Mouse (Mus musculus) liver (tissue): ENCODE results near the gene Synj1.

Experiments
- DNase-seq: peaks from one replicate; pipeline ENCODE4 v3.0.0-alpha.2; 2020; ENCODE audit warnings: mixed read lengths

The Synj1 gene

DNA sequence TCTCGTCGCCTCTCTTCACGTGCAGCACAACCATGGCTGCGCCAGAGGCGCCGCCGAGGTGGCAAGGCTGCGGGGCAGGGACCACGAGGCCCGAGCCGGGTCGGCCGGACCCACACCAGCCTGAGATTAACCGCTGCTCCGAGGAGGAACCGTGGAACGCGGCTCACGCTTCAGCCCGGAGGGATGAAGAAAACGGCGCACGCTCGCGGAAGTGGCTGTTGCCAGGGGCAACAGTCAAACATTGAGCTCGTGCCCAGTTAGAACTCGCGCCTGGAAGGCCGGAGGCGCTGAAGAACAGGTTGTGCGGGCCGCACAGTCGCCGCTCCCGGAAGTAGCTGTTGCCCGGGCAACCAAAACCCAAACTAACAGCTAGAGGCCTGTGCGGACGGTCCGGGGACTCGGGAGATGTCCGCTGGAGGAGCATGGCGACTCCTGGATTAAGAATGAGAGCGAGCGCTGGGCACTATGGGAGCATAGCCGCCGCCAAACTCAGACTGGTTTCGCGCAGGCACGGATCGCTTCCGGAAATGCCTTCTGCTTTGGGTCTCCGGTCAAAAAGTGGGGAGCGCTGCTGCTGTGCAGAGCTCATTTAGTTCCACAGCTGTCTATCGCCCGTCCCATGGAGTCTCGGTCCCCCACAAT, 76.3 kb downstream of the Synj1 start, which contains the start of gene Cfap298:
Cfap298 (minus strand) TSS at position 428 of the 642 bp plus-strand sequence.
- DNase-seq, result peak; percentile 92

DNA sequence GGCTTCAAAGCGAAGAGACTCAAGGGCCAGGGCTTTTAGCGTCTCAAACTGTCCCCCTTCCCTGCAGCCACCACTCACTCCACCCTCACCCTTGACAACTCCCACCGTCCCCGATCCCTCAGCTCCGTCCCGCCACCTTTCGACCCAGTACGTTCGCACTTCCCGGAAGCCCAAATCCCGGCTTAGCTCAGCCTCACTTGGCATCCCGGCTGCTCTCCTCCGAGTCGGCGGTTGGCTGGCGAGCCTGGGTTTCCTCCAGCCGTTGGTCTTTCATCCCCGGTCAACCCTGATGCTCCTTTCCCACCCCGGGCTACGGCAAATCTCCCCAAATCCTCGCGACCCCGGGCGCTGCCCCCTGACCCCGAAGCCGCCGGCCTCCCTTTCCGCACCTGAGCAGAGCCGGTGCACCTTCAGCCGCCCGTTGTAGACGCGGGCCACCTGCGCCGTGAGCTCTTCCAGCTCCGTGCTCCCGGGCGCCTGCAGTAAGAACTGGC, 76.9 kb downstream of the Synj1 start:
- DNase-seq, result peak; percentile 65

DNA sequence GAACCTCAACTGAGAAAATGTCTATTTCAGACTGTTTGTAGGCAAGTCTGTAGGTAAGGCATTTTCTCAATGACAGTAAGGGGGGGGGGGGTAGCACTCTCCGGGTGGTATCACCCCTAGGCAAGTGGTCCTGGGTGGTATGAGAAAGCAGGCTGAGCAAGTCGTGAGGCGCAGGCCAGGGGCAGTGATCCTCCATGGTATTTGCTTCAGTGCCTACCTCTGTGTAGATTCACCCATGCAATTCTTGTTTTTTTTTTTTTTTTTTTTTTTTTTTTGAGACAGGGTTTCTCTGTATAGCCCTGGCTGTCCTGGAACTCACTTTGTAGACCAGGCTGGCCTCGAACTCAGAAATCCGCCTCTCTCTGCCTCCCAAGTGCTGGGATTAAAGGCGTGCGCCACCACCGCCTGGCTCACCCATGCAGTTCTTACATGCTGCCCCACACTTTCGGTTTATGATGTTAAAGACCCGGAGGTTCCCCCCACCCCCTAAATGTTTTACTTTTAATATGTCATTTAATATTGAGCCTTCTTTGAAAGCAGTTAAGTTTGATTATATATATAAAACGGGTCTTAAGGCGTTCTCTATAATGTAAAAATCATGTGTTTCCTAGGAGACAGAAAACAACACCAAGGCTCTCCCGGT, 77.5 kb downstream of the Synj1 start:
- DNase-seq, result no peak

DNA sequence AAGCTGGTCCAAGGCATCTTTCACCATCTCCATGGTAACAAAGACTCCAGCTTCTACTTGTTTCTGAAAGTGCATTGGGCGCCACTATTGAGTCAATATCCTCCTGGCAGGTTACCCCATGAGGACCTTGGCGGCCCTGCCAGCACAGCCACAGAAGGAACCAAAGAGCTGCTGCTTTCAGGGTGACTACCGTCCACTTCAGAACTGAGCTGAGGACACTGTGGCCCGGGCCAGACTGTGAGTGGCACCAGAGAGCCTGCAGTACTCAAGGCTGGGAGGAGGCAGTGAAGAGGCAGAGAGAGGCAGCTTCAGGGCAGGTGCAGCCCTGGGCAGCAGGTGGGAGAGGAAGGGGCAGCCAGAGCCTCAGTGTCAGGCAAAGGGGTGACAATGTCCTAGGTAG, 83.7 kb downstream of the Synj1 start:
- DNase-seq, result no peak

DNA sequence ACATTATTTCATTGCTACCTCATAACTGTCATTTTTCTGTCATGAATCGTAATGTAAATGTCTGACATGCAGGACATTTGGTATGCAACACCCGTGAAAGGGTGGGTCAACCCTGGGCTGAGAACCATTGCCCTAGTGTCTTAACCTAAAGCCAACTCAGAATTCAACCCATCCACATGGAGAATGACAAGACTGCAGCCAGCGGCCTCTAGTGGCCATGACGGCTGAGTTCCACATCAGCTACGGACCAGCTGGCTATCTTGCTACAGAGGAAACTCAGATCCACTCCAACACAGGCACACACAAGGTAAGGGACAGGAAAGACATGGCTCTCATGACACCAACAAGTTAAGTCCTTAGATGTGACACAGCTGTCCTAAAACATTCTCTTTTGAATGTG, 85.6 kb downstream of the Synj1 start:
- DNase-seq, result peak; percentile 69

DNA sequence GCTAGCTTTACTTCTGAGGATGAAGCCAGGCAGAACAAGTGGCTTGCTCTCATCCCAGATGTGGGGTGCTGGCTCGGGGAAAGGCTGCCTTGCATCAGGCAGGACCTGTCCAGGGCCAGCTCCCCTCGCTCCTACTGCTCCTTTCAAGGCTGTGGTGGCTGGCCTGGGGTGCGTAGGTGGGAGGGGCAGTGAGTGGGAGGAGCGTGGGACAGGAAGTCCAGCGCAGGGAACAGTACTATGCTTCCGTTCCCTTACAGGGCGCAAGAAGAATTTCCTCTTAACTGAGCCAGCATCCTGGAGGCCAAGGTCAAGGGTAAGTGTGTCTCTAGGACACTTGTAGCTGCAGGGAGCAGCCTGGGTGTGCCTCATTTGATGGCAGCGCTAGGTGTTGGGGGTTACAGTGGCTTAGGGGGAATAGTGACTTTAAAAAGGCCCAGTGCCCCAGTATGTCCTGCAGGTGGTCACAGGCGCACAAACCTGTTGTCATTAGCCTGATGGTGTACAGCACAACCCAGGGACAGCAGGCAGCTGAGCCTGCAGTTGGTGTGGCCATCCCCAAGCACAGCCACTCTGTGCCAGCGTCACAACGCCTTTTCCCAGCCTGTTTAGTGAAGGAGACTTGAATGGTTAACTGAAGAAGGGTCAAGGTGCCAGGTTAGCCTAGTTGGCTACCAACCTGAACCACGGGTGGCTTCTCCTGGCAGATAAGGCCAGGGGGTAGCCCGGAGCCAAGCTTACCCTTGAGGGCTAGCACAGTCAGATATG, 86.3 kb downstream of the Synj1 start:
- DNase-seq, result peak; percentile 16

DNA sequence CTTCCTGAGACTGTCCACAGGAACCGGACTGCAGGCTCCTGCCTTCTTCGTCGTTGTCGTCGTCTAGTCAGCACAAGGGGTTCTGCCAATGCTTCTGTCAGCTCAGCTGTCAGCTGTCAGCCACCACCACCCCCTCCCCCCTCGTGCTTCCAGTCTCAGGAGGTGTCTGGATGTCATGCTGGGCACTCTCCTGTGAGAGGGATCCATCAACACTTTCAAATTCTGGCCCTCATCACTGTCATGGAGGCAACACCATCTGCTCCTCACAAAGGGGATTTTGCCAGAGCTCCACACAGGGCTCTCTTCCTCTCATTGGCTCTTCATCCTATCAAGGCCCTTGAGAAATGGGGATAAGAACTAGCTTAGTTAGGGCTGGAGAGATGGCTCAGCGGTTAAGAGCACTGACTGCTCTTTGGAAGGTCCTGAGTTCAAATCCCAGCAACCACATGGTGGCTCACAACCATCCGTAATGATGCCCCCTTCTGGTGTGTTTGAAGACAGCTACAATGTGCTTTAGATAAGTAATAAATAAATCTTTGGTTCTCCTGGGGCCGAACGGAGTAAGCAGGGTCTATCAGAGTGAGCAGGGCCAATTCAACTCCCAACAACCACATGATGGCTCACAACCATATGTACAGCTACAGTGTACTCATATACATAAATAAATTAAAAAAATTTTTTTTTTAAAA, 89.5 kb downstream of the Synj1 start:
- no peak for DNase-seq

DNA sequence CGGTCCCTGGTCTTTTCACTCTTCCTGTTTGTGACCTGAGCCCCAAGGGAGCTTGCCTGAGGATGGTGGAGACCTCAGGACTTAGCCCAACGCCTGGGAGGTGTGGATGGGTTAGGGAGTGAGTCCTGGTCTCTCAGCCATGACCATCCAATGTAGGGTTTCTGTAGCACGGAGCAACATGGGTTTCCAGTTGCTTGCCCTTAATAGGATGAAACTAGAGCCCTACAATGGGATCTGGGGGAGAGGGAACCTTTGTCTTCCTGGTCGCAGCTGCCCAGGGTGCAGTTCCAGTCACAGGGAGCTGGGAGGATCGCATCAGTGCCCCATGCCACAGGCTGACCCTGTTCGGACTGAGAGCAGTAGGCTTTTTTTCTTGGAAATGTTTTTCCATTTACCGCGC, 94.0 kb downstream of the Synj1 start:
- DNase-seq, result no peak

DNA sequence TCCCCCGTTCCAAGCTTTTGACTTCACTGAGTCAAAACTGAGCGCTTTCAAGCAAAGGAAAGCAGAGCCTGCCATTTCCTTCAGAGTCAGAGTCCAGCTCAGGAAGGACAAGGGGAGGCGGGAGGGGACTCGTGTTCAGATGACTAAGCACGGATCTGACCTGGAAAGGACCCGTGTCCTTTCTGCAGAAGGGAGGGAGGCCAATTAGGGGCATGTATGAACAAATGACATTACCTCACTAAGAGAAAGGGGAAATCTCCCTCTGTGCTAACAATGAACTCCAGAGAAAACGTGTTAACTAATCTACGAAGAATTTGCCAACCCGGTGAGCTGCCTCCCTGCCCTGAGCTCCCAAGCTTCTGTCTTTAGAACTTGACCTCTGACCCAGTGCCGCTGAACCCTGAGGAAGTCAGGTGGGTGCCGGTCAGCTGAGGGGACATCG, 95.0 kb downstream of the Synj1 start:
- peak; percentile 19 for DNase-seq

DNA sequence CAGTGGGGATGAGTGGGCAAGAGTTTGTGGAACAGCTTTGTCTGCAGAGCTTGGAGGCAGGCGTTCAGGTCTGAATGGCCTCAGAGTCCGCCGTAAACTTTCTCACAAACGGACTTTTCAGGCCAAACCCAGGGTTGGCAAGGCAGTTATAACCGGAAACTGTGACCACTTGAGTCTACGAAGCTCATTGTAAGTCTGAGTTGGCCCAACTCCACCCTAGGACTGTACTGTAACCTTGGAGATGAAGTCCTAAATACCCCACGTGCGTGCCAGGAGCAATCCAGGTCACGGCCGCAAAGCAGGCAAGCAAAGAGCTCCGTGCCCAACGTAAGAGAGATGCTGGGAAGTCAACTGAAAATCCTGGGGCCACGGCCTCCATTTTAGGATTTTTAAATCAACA, 99.3 kb downstream of the Synj1 start:
- DNase-seq, result no peak

DNA sequence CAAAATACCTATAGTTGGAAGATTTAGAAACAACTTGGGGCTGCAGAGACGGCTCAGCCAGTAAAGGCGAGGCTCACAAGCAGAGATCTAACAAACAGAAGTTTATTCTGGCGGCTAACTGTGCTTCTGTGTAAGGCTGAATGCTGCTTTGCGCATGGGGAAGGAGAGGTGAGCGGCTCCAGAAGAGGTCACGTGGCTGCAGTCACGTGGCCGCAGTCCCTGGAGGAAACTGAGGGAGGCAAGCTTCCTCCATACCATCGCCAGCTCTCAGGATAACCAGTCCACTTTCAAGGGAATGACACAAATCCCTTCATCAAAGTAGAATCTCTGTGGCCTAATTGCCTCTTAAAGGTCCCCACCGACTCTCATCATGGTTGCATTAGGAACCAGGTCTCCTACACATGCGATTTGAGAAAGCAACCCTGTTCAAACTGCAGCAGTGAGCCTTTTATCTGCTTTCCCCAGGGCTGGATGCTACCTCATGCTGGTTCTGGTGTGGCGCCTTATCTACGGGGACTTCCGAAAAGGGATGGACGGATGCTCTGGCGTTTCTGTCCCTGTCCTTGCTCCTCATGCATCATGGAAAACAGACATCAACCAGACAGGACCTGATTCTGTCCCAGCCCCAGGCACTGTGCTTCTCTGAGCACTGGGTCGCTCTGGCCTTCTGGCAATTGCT, 100.1 kb downstream of the Synj1 start:
- no peak for DNase-seq

DNA sequence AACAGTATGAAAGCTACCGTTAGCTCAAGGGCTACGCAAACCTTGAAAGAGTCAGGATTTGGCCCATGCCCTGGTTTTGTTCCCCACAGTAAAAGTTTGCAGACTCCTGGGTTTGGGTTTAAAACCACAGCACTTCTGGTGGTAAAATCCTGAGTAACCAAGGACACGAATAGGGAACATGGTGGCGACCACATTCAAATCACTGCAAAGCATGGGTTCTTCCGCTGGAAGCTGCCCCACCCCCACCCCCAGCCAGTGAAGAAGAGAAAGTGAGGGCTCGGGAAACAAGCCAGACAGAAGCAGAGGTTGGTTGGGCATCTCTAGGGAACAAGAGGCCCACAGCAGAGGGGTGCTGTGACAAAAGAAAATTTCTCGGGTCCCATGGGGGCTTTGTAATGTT, 103.9 kb downstream of the Synj1 start:
- no peak for DNase-seq

DNA sequence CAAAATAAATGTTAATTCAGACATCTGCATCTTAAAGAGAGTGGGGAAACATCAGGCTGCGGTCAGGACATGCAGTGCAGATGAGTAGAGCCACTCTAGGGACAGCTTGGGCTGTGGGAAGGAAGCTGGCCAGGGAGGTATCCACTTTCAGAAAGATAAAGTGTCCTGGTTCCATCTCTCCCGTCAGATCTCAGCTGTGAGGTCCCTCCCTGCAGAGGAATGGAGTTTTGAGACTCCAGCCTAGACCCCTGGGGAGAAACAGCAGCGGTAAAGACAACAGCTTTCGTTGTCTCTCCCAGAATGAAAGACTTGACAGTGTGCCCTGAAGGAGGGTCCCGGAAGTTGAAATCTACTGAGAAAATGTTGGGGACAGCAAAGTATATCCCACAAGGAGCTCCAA, 107.8 kb downstream of the Synj1 start:
- DNase-seq, result no peak

DNA sequence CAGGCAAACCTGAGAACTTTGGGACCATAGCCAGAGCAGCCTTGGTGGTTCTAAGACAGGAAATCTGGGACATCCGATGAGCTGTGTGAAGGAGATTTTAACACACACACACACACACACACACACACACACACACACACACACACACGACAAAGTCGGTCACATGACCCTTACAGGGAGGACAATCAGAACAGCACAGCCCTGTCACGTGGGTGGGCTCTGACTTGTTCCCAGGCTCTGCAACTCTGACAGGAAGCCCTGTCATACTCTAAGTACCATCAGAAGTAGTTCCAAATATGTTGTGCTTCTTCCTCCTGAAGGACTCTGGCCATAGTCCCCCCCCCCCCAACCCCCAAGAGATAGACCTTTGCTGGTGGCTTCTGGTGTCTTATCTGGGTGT, 109.7 kb downstream of the Synj1 start:
- DNase-seq, result no peak

DNA sequence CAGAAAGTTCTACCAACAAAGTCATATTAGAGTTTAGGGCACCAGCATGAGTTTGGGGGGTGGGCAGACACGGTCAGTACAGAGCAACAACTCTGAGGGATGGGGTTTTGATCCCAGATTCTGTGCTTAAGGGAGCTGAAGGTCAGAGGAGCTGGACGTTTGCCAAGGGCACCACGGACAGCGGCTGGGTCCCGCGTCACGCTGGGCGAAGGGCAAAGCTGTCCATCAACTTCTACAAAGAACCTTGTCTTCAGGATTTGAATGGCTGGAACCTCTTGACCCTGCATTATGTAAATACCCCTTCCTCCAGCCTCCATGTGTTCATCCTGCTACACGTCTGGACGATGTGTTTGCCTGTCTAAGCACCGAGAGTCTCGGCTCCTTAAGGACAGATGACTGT, 111.6 kb downstream of the Synj1 start:
- no peak for DNase-seq

DNA sequence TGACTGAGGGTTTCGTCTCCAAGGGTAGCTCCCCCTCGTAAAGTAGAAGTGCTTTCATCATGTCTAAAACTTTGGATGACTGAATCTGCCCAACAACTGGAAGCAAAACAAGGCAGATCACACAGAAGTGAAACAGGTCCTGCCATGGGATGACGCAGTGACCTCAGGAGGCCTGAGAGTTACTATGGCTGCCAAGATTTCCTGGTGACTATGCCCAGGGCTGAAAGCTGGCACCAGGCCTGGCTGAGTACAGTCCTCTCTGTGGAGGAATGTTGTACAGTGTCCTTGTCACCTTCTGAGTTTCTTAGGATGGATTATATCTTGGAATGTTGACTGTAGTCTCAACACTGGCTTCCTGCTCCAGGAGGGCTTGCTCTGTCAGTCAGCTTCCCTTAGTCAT, 113.5 kb downstream of the Synj1 start:
- no peak for DNase-seq

DNA sequence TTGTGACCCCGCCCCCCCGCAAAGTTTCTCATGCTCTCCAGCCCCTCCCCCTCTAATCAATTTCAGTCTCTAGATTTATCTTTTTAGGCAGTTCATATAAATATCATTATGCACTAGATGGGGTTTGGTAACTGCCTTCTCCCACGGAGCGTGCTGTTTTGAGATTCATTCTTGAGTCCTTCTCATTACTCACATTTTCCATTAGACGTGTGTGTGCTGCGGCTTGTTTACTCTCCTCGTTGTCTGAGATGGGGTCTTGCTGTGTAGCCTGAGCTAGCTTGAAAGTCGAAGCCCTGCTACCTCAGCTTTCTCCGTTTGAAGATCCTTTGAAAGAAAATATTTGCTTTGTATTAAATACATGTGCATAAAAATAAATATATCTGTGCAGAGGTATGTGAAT, 117.3 kb downstream of the Synj1 start:
- no peak for DNase-seq

DNA sequence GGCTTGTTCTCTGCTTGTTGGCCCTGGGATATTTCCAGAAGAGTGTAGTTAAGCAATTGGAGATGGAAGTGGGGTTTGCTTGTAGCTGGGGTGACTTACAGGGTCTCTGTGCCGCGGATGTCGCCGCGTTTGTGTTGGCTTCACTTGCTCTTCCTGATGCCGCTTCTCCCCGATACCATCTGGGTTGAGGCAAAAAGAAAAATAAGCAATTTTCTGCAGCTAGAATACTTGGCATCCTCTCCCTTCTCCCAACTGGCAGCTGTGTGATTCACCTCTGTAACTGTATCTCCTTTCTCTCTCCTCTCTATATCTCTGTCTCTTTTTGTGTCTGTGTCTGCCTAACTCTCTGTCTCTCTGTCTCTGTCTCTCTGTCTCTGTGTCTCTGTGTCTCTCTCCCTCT, 118.1 kb downstream of the Synj1 start:
- DNase-seq, result no peak

DNA sequence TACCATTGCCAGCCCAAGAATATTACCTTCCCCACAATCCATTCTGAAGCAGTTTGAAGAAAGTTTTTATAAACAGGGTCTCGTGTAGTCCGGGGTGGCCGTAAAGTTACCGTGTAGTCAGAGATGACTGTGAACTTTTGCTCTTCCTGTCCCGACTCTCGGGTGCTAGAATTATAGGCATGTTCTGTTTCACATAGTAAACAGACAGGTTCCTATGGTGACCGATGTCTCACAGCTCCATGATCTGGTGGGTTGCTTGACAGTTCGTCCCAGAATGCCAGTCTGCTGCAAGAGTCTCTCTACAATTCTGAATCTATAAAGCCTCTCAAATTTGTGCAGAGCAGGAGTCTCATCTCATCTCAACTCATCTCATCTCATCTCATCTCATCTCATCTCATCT, 119.0 kb downstream of the Synj1 start:
- no peak for DNase-seq

DNA sequence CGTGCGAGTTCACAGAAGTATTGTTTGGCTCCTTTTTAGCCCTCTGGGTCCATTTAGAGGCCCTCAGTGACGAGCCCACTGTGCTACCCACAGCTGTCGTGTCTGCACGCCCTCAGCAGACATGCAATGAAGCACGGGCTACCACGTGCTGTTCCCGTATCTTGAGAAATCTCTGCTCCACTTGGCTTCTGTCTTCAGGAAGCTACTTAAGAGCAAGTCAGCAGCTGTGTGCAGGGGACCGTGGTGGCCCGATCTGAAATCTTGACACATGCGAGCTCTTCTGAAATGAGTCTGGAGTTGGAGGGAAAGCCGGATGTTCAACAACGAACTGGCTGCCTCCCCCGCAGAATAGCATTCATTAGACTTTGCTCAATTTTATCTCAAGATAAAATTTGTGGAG, 119.5 kb downstream of the Synj1 start:
- DNase-seq, result no peak

DNA sequence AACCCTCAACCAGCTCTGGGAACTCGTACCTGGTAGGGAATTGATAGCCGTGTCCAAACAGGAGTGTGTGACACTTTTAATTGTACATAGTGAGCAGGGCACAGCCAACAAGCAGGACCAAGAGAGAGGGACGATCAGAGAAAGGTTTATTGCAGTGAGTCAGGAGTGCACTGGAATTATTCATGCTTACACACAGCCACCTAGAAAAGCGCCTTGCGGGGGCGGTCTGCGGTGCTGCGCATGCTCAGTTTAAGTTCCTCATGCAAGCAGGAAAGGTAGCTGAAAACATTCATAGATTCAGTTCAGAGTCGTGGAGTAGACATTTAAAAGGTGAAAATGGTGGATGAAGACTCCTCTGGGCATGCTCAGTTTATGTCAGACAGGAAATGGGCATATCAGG, 120.4 kb downstream of the Synj1 start:
- no peak for DNase-seq
